Mouse (Mus musculus) kidney, embryonic 14.5 days (tissue): ENCODE measurements at regions not wholly inside any gene's neighbourhood (a gene's known extent, or its start where the extent isn't known, plus 50 kb on each side); places are given as distances from the start of the nearest gene placed in this dataset.
"Not testable (repeated sequence)": the region's sequence is repeated elsewhere in the genome, so short reads cannot be mapped to it uniquely, and the experiment has no call there.

ENCODE experiments used
- ATAC-seq: fragments of 200-750 bp; cut with Nextera tagmentation; 2 replicates; pipeline ENCODE4 v1.8.0; 2017; ENCODE audit warnings: moderate number of reproducible peaks, mild to moderate bottlenecking, moderate TSS enrichment, moderate library complexity; ENCODE audit not compliant: low FRiP score, low TSS enrichment
- H3K27ac ChIP-seq: fragments of 300-500 bp; sonication (generic); 2 replicates; pipeline ENCODE4 v1.5.1; 2014; ENCODE audit warnings: low read depth, mild to moderate bottlenecking, low read length, moderate library complexity, mixed read lengths
- H3K27me3 ChIP-seq: fragments of 300-500 bp; sonication (generic); 2 replicates; pipeline ENCODE4 v1.6.1; 2014; ENCODE audit warnings: mild to moderate bottlenecking, low read length; ENCODE audit not compliant: control insufficient read depth, insufficient read depth
- H3K36me3 ChIP-seq: fragments of 300-500 bp; sonication (generic); 2 replicates; pipeline ENCODE4 v1.6.1; 2014; ENCODE audit warnings: low read length, mixed read lengths; ENCODE audit not compliant: control insufficient read depth, insufficient read depth
- H3K4me1 ChIP-seq: fragments of 300-500 bp; sonication (generic); 2 replicates; pipeline ENCODE4 v1.6.1; 2014; ENCODE audit warnings: low read length, mixed read lengths; ENCODE audit not compliant: control insufficient read depth, insufficient read depth
- H3K4me2 ChIP-seq: fragments of 300-500 bp; sonication (generic); replicated peaks from 2 replicates; pipeline ENCODE4 v1.6.1; 2014; ENCODE audit warnings: low read depth, mild to moderate bottlenecking, low read length
- H3K4me3 ChIP-seq: fragments of 300-500 bp; sonication (generic); 2 replicates; pipeline ENCODE4 v1.5.1; 2014; ENCODE audit warnings: mild to moderate bottlenecking, low read length
- H3K9ac ChIP-seq: fragments of 300-500 bp; sonication (generic); 2 replicates; pipeline ENCODE4 v1.6.1; 2014; ENCODE audit warnings: low read depth, mild to moderate bottlenecking, low read length, moderate library complexity
- H3K9me3 ChIP-seq: fragments of 300-500 bp; sonication (generic); 2 replicates; pipeline ENCODE4 v1.6.1; 2016; ENCODE audit warnings: low read length; ENCODE audit not compliant: control insufficient read depth
- WGBS: fragments of 180-500 bp; shearing (Covaris S2); extraction: QIAGEN DNeasy Blood & Tissue Kit; methylation state at CpG from one replicate; pipeline ENCODE4 v1.1.7; 2014; 5-methylcytosine and 5-hydroxymethylcytosine counted together

DNA sequence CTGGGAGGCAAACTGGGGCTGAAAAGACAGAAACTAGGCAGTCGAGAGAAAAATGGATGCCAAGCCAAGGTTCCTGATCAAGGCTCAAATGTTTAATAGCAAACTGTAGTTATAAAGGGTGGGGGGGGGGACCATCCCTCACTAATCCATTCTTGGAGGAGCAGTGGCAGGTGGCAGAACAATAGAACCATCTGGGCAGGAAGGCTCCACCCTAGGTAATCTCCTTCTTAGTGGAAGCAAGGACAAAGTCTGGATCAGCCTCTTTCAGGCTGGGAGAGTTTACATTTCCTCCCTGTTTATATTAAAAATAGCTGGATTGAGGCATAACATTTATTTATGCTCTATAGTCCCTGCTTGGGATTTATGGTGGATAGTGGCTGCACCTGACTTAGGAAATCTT, 180.8 kb downstream of the Cdh9 start:
- 94% methylated on average over 1 of the region's 1 CpGs for WGBS

DNA sequence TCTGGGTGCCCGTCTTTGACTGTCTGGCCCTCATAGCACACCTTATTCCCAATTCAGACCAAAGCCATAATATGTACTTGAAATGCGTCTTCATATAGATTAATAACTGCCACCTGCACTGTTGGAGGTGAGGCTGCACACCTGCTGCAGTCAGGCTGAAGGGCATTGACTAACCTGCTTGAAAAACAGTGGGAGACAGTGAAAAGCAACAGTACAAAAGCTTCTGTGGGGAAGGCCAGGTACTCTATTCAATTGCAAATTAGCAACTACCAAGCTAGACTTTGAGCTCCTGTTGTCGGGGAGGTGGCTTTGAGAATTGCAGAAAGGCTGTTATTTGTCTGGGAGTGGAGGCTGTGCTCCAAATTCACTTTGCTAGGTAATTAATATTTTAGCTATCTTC, 181.4 kb downstream of the Cdh9 start:
- not testable (repeated sequence) for ATAC-seq, H3K4me3 ChIP-seq, H3K9ac ChIP-seq, H3K4me2 ChIP-seq, H3K27me3 ChIP-seq, H3K27ac ChIP-seq, H3K36me3 ChIP-seq, H3K4me1 ChIP-seq, H3K9me3 ChIP-seq
- WGBS, result 86% methylated on average over 3 of the region's 3 CpGs

More for the DNA sequence above, 180.8 kb downstream of the Cdh9 start:
- H3K27ac ChIP-seq, result no peak overlapping the region
- 0 out of 2 replicates have a peak, but pooled peaks cover 3% of the 10 kb centered on the region for H3K9me3 ChIP-seq
- H3K4me1 ChIP-seq, result no peaks in the 10 kb centered on the region
- no peak overlapping the region for H3K4me2 ChIP-seq
- H3K36me3 ChIP-seq, result no peaks in the 10 kb centered on the region
- H3K27me3 ChIP-seq, result no peaks in the 10 kb centered on the region
- no peak overlapping the region for H3K9ac ChIP-seq
- no peak overlapping the region for H3K4me3 ChIP-seq
- ATAC-seq, result no peak

DNA sequence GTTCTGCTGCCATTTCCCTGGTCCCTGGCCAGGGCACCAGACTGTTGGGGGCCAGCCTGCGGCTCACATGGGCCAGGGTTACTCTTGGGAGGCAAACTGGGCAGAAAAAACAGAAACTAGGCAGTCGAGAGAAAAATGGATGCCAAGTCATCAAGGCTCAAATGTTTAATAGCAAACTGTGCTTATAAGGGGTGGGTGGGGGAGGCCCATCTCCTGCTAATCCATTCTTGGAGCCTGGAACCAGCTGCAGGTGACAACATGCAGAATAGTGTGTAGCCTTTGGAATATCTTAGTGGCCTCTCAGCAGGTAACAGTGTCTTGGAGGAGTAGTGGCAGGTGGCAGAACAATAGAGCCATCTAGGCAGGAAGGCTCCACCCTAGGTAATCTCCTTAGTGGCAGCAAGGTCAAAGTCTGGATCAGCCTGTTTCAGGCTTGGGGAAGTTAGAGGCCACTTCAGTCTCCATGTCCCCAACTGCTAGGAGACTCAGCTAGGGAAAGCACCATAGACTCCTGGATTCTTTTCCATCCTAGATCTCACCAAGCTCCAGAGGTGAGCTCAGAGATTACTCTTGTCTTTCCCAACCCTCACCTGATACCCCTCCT, 186.5 kb downstream of the Cdh9 start:
- 70% methylated on average over 2 of the region's 2 CpGs for WGBS
- no peak for ATAC-seq

DNA sequence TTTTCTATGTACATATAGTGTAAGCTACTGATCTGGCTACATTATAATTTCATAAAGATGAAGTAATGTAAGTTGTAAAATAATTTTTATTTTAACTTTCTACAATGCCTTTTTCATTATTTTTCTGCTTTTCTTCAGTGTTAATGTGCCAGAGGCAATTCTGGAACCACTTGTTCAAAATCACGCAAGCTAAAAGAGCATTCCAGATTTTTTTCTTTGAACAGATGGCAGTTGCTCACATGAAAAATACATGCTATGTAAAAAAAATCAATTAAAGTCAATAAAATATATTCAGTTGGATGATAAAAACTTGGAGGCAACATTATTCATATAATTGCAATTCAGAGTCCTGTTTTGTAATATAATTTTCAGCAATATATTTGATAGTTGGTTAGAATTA, 194.7 kb downstream of the Cdh9 start:
- ATAC-seq, result no peak
- Histone ChIP-seq H3K4me2 (no peak overlapping the region), H3K36me3 (no peaks in the 10 kb centered on the region), H3K4me1 (no peaks in the 10 kb centered on the region), H3K9ac (no peak overlapping the region), H3K9me3 (no peaks in the 10 kb centered on the region), H3K4me3 (no peak overlapping the region), H3K27ac (no peak overlapping the region), H3K27me3 (no peaks in the 10 kb centered on the region)
- 96% methylated on average over 1 of the region's 1 CpGs for WGBS

More for the DNA sequence above, 186.5 kb downstream of the Cdh9 start:
- H3K4me3 ChIP-seq, result no peak overlapping the region
- H3K9me3 ChIP-seq, result 0 out of 2 replicates have a peak, but pooled peaks cover under 1% of the 10 kb centered on the region
- no peaks in the 10 kb centered on the region for H3K27me3 ChIP-seq
- no peak overlapping the region for H3K9ac ChIP-seq
- no peaks in the 10 kb centered on the region for H3K36me3 ChIP-seq
- H3K27ac ChIP-seq, result no peak overlapping the region
- no peak overlapping the region for H3K4me2 ChIP-seq
- no peaks in the 10 kb centered on the region for H3K4me1 ChIP-seq

DNA sequence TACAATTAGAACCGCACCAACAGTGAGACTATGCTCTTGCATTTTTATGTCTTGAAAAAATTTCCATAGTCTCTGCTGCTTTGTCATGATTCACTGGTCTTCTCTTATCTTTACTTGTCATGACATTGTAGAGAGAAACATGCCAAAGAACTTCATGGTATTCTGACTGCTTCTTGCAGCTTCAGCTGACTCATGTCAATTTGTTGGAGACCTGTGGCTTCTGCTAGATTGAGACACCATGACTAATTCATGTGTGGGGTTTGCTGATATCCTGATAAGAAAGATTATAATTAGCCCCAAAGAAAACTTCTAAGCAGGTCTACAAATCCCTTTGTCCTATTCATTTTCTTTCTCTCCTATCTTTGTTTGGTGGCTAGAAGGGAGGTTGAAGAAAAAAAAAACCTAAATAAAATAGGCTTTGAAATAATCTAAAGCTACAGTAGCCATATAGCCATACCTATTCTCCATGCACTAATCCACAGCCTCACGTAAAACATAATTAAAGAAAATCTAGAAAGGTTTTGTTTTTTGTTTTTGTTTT, 204.7 kb downstream of the Cdh9 start:
- no peaks in the 10 kb centered on the region for H3K27me3 ChIP-seq
- no peaks in the 10 kb centered on the region for H3K9me3 ChIP-seq
- no peak overlapping the region for H3K9ac ChIP-seq
- H3K4me1 ChIP-seq, result no peaks in the 10 kb centered on the region
- no peak overlapping the region for H3K4me3 ChIP-seq
- ATAC-seq, result no peak
- no peak overlapping the region for H3K27ac ChIP-seq
- no peak overlapping the region for H3K4me2 ChIP-seq
- WGBS, result 84% methylated on average over 2 of the region's 2 CpGs
- no peaks in the 10 kb centered on the region for H3K36me3 ChIP-seq

DNA sequence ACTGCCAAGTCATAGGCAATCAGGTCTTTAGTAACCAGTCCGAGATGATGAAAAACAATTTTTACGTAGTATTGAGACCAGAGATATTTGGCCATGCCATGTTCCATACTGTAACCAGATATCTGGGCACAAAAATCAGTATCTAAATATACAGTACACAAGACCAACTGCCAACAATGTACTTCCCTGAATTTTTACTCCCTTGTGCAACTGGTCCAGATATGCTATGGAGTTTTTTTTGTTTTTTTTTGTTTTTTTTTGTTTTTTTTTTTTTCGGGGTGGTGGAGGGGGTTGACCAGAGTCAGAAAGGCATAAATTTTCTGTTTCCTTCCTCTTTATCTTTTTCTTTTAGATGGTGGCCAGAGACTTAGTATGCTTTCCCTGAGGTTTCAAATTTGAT, 205.9 kb downstream of the Cdh9 start:
- no peak for ATAC-seq
- no peak overlapping the region for H3K27ac ChIP-seq
- 87% methylated on average over 3 of the region's 3 CpGs for WGBS

DNA sequence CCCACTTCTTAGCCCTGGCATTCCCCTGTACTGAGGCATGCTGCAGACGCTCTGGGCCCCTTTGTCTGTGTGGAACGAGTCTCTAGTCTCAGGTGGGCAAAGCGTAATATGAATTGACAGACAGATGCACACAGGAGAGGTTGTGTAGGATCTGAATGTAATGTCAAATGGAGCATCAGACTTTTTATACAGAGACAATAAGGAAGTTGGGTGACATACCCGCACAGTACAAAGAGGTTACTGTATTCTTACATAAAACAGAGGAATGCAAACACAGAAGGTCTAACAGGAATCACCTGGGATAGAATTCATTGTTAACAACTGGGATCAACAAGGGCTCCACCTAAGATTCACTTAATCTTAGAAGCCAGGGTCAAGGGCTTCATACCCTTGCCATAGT, 247.3 kb downstream of the Cdh9 start:
- not testable (repeated sequence) for H3K9ac ChIP-seq, ATAC-seq

More for the DNA sequence above, 205.9 kb downstream of the Cdh9 start:
- no peak overlapping the region for H3K9ac ChIP-seq
- no peaks in the 10 kb centered on the region for H3K27me3 ChIP-seq
- no peaks in the 10 kb centered on the region for H3K36me3 ChIP-seq
- H3K4me2 ChIP-seq, result no peak overlapping the region
- no peaks in the 10 kb centered on the region for H3K4me1 ChIP-seq
- H3K9me3 ChIP-seq, result no peaks in the 10 kb centered on the region
- H3K4me3 ChIP-seq, result no peak overlapping the region

DNA sequence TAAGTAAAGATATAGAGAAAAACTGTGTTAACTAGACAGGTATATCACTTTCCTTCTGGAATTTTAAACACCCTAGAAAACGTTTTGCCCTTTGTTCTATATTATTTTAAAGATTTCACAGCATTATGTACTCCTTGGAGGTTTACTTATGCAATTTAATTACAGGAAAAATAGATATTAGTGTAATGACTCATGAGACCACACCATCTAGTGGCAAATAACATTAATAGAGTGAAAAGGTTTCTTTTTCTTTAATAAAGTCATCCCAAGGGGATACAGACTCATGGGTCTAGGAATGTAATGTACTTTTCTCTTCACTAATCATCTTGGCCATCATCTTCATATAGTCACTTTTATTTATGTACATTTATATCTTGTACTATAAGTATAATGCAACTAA, 262.3 kb downstream of the Cdh9 start:
- 9% methylated on average over 1 of the region's 1 CpGs for WGBS
- Histone ChIP-seq H3K4me3 (no peak overlapping the region), H3K9ac (no peak overlapping the region), H3K27ac (no peak overlapping the region), H3K4me1 (no peaks in the 10 kb centered on the region), H3K36me3 (no peaks in the 10 kb centered on the region), H3K27me3 (no peaks in the 10 kb centered on the region), H3K9me3 (no peaks in the 10 kb centered on the region), H3K4me2 (no peak overlapping the region)
- no peak for ATAC-seq

More for the DNA sequence above, 247.3 kb downstream of the Cdh9 start:
- H3K27me3 ChIP-seq, H3K9me3 ChIP-seq, H3K27ac ChIP-seq, H3K36me3 ChIP-seq, H3K4me1 ChIP-seq, H3K4me2 ChIP-seq, H3K4me3 ChIP-seq: not testable (repeated sequence)
- WGBS, result 89% methylated on average over 4 of the region's 4 CpGs

DNA sequence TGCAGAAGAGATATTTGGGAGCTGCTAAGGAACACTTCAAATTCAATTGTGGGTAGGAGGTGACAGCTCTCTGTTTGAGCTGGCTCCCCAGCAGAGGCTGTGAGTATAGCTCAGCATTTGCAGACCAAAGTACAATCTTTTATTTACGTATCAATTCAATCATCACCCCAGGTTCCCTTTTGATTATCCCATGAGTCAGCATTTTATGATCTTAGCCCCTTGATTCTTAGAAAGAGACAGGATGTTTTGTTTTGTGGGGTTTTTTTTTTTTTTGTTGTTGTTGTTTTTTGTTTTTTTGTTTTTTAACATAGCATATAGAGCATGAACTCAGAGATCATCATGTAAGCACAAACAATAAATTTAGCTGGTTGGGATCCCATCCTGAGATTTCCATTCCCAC, 267.1 kb downstream of the Cdh9 start:
- 73% methylated on average over 1 of the region's 1 CpGs for whole genome bisulfite sequencing
- no peaks in the 10 kb centered on the region for H3K4me1 ChIP-seq
- H3K4me2 ChIP-seq, result no peak overlapping the region
- H3K4me3 ChIP-seq, result no peak overlapping the region
- no peaks in the 10 kb centered on the region for H3K36me3 ChIP-seq
- no peak overlapping the region for H3K9ac ChIP-seq
- H3K27me3 ChIP-seq, result no peaks in the 10 kb centered on the region
- no peak for ATAC-seq
- no peak overlapping the region for H3K27ac ChIP-seq
- no peaks in the 10 kb centered on the region for H3K9me3 ChIP-seq
